Mouse (Mus musculus): ENCODE data around the gene Mrps25. TPM values are rescaled to one million over a fixed set of nuclear protein-coding genes. Genes with fewer than 3 reads are reported as not detected.

Gene Mrps25
- 13.1 and 15.7 TPM in 2 replicates for polyA plus RNA-seq (2012; rRNA removed)

- DNase-seq (ENCODE audit: low read depth, low spot score): peak; percentile 43
- under 1% methylated on average over 42 of the region's 42 CpGs for WGBS
Measured at GRCm38 (mm10) chr6:92183621-92184131, at the start of gene Mrps25. Gene Mrps25, minus strand, starts transcription at chr6:92184033.

- no peak for DNase-seq (ENCODE audit: low read depth, low spot score)
- 69% methylated on average over 4 of the region's 4 CpGs for WGBS
Measured at GRCm38 (mm10) chr6:92231762-92232161, 47.9 kb upstream of the Mrps25 start.

- no peak for DNase-seq (ENCODE audit: low read depth, low spot score)
Measured at GRCm38 (mm10) chr6:92231356-92231755, 47.5 kb upstream of the Mrps25 start.

GRCm38 (mm10) chr6:92229586-92229985, 45.8 kb upstream of the Mrps25 start:
- WGBS: 75% methylated on average over 2 of the region's 2 CpGs
- no peak for DNase-seq (ENCODE audit: low read depth, low spot score)

More at GRCm38 (mm10) chr6:92231356-92231755, 47.5 kb upstream of the Mrps25 start:
- WGBS: 43% methylated on average over 1 of the region's 1 CpGs

GRCm38 (mm10) chr6:92229103-92229502, 45.3 kb upstream of the Mrps25 start:
- DNase-seq (ENCODE audit: low read depth, low spot score): no peak

DNA sequence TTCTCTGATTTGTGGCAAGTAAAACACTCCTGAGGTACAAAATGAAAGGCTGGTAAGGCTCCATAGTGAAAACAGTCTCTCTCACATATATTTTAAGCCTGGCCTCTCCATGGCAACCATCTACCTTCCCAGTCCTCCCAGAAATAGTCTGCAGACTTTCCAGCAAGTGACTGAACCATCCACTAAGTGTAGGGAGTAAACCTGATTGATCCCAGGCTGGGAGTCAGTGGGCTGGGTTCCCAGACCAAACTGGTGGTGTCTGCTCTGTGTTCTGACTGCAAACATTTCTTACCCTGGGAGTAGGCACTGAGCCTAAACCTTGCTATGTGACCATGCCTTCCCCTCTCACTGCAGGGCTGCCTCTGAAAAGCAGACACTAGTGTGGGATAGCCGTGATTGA, 41.1 kb upstream of the Mrps25 start:
- 80% methylated on average over 1 of the region's 1 CpGs for WGBS
- no peak for DNase-seq (ENCODE audit: low read depth, low spot score)

- WGBS: 71% methylated on average over 3 of the region's 3 CpGs
- no peak for DNase-seq (ENCODE audit: low read depth, low spot score)
Measured at GRCm38 (mm10) chr6:92222021-92222420, 38.2 kb upstream of the Mrps25 start.

DNA sequence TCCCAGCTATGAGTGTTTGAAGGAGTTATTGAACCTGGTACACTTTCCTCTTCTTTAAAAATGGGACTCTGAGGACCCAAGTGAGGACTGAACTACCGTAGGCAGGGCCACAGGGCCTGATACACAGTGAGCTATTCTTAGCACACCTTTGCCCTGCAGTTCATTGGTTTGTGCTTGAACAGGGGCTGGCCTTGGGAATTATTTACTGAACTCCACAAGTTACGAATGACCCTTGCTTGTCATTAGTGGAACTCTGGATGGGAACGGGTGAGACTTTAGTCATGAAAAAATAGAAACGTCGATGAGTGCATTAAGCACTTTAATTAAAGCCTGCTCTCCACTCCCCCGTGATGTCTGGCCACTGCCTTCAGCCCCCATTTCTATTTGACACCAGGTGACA, 37.8 kb upstream of the Mrps25 start:
- no peak for DNase-seq (ENCODE audit: low read depth, low spot score)
- 61% methylated on average over 6 of the region's 6 CpGs for WGBS

GRCm38 (mm10) chr6:92219445-92219844, 35.6 kb upstream of the Mrps25 start:
- peak; percentile 80 for DNase-seq (ENCODE audit: low read depth, low spot score)
- 36% methylated on average over 3 of the region's 3 CpGs for WGBS

GRCm38 (mm10) chr6:92214773-92215449, 31.1 kb upstream of the Mrps25 start, which contains the start of gene Rbsn:
Gene Rbsn, minus strand, starts transcription at chr6:92214925.
- DNase-seq (ENCODE audit: low read depth, low spot score): peak; percentile 78
- WGBS: 9% methylated on average over 35 of the region's 35 CpGs

DNA sequence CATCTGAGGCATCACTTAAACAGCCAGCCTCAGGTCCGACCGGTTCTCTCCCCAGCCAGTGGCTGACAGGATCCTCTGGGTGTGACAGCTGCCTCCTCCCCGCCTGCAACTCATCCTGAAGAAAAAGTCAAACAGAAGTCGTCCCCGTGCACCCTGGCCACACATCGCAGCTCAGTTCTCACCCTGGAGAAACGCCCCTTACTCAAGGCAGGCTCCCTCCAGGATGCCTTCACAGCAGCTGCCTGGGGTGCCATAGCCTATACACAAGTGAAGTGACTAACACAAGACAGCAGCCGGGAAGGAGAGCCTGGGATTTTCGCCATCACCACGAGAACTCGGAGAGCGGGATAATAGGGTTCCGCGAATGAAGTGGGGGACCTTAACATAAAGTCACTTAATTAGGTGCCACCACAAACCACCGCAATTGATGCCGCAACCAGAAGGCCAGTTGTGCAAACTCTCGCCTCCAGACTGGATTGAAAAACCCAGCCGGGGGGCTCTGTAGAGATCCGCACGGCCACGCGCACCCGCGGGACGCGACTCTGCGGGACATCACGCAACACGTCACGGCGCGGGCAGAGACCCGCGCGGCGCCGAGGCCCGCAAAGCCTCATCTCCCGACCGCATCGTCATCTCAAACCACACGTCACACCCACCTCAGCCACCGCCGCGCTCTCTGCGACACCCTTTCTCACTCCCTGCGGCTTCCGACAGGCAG, 30.4 kb upstream of the Mrps25 start:
- under 1% methylated on average over 48 of the region's 48 CpGs for WGBS
- DNase-seq (ENCODE audit: low read depth, low spot score): no peak

- WGBS: 79% methylated on average over 8 of the region's 8 CpGs
- no peak for DNase-seq (ENCODE audit: low read depth, low spot score)
Measured at GRCm38 (mm10) chr6:92199414-92199813, 15.6 kb upstream of the Mrps25 start.

DNA sequence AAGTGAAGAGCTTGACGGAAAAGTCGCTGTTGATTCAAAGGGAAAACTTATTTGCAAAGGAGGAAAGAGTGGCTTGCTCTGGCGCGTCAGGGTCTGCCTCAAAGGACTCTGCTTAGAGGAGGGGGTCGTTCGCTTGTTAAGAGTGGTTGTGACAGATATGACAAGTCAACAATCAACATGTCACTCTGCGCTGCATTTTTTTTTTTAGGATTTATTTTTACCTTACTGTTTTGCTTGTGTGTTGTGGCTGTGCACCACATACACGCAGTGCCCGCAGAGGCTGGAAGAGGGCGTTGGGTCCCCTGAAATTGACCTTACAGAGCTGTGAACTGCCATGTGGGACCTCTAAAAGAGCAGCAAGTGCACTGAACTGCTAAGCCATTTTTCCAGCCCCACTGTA, 345 bp upstream of the Mrps25 start:
- WGBS: 6% methylated on average over 10 of the region's 10 CpGs
- no peak for DNase-seq (ENCODE audit: low read depth, low spot score)

- DNase-seq (ENCODE audit: low read depth, low spot score): no peak
- 94% methylated on average over 1 of the region's 1 CpGs for WGBS
Measured at GRCm38 (mm10) chr6:92176450-92176849, 7.4 kb downstream of the Mrps25 start.

GRCm38 (mm10) chr6:92162724-92163123, 21.1 kb downstream of the Mrps25 start:
- WGBS: 76% methylated on average over 1 of the region's 1 CpGs
- DNase-seq (ENCODE audit: low read depth, low spot score): no peak

DNA sequence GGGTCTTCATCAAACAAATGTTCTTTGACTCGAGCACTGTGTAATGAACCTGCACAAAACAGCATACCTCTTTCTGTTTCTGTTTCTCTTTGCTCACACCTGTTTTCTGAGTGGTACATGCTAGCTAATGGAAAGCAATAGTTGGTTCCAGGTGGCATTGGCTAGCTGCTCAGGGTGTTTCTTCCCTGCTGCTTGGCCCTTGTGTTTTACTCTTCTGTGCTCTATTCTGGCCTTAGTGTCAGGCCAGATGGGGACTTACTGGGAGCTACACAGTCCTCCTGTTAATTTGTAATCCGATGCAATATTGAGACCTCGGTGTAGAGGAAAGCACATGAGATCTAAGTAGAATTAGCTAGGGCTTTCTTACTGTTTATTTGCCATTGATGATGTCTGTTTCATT, 25.0 kb downstream of the Mrps25 start:
- no peak for DNase-seq (ENCODE audit: low read depth, low spot score)
- 83% methylated on average over 3 of the region's 3 CpGs for WGBS

GRCm38 (mm10) chr6:92153774-92154173, 30.1 kb downstream of the Mrps25 start:
- 72% methylated on average over 1 of the region's 1 CpGs for WGBS
- no peak for DNase-seq (ENCODE audit: low read depth, low spot score)

GRCm38 (mm10) chr6:92145881-92146280, 38.0 kb downstream of the Mrps25 start:
- DNase-seq (ENCODE audit: low read depth, low spot score): no peak
- WGBS: 96% methylated on average over 4 of the region's 4 CpGs

DNA sequence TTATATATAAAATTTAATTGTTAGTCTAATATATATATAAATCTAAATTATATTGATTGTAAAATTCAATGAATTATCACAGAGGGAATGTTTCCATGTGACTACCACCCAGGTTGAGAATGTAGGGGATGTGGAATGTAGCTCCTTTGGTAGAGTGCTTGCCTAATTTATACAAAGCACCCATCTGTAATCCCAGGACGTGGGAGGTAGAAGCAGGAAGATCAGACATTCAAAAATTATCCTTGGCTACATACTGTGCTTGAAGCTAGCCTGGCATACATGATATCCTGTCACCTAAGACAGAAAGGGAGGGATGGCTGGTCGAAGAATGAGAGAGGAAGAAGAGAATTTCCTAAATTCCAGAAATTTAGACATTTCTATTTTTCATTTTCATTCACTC, 47.5 kb downstream of the Mrps25 start:
- no peak for DNase-seq (ENCODE audit: low read depth, low spot score)
- WGBS: 67% methylated on average over 2 of the region's 2 CpGs

- WGBS: 86% methylated on average over 2 of the region's 2 CpGs
- no peak for DNase-seq (ENCODE audit: low read depth, low spot score)
Measured at GRCm38 (mm10) chr6:92133617-92134016, 50.2 kb downstream of the Mrps25 start.

All from large intestine, adult 2 months (tissue).